Mouse (Mus musculus): ENCODE data around the gene Trp73. TPM values are rescaled to one million over a fixed set of nuclear protein-coding genes. Genes with fewer than 3 reads are reported as not detected.

Gene Trp73
- polyA plus RNA-seq, 1 experiment from 2014 or later: 1.5 TPM

- Histone ChIP-seq H3K27me3 (no peaks in the 10 kb centered on the region), H3K4me2 (replicated peaks) (no peak overlapping the region), H3K4me1 (replicated peaks) (peaks cover 8% of the 10 kb centered on the region), H3K4me3 (replicated peaks) (no peak overlapping the region), H3K9ac (replicated peaks) (no peak overlapping the region), H3K9me3 (no peaks in the 10 kb centered on the region), H3K36me3 (peaks cover 57% of the 10 kb centered on the region), H3K27ac (no peak overlapping the region)
- no peak for ATAC-seq
- WGBS: 94% methylated on average over 6 of the region's 6 CpGs
These were observed 133.7 kb downstream of the Trp73 start for GRCm38 (mm10) chr4:154006264-154006663.

Other genes starting within 250 kb of the Trp73 start
- 68.2 and 78.9 TPM in 2 replicates for gene A430005L14Rik, start 183.0 kb downstream of the Trp73 start, polyA plus RNA-seq (2015; fragmentation: Nextera tagmentation; extraction: Ambion mirVana)
- 12.0 and 13.0 TPM in 2 replicates for gene Dffb, start 165.1 kb downstream of the Trp73 start, polyA plus RNA-seq (2015; fragmentation: Nextera tagmentation; extraction: Ambion mirVana)
- gene Cep104, start 165.0 kb downstream of the Trp73 start, polyA plus RNA-seq (2015; fragmentation: Nextera tagmentation; extraction: Ambion mirVana): 18.0 and 20.4 TPM in 2 replicates
- gene Lrrc47, start 128.5 kb downstream of the Trp73 start, polyA plus RNA-seq (2015; fragmentation: Nextera tagmentation; extraction: Ambion mirVana): 21.2 and 24.7 TPM in 2 replicates
- gene Smim1, start 114.0 kb downstream of the Trp73 start, polyA plus RNA-seq (2015; fragmentation: Nextera tagmentation; extraction: Ambion mirVana): 4.7 and 6.1 TPM in 2 replicates
- gene Ccdc27, start 97.5 kb downstream of the Trp73 start, polyA plus RNA-seq (2015; fragmentation: Nextera tagmentation; extraction: Ambion mirVana): not detected in 2 replicates
- 47.8 and 50.9 TPM in 2 replicates for gene Wrap73, start 2.2 kb upstream of the Trp73 start, polyA plus RNA-seq (2015; fragmentation: Nextera tagmentation; extraction: Ambion mirVana)
- 161 and 173 TPM in 2 replicates for gene Tprgl, start 20.5 kb upstream of the Trp73 start, polyA plus RNA-seq (2015; fragmentation: Nextera tagmentation; extraction: Ambion mirVana)
- 6.8 and 6.9 TPM in 2 replicates for gene Megf6, start 30.5 kb upstream of the Trp73 start, polyA plus RNA-seq (2015; fragmentation: Nextera tagmentation; extraction: Ambion mirVana)
- gene Arhgef16, start 161.5 kb upstream of the Trp73 start, polyA plus RNA-seq (2015; fragmentation: Nextera tagmentation; extraction: Ambion mirVana): 0.18 and 0.32 TPM in 2 replicates
- 0.24 TPM in 1 of 2 replicates, not detected in the other for gene B230104I21Rik, start 195.9 kb upstream of the Trp73 start, polyA plus RNA-seq (2015; fragmentation: Nextera tagmentation; extraction: Ambion mirVana)

Data from midbrain, embryonic 13.5 days (tissue).